Mouse (Mus musculus) thymus, adult 2 months (tissue): ENCODE data around the gene Alkbh3.

ENCODE experiments used
- CTCF ChIP-seq: fragments of 200-500 bp; IDR thresholded peaks from 2 replicates; pipeline ENCODE4 v1.5.1; 2012; ENCODE audit warnings: mild to moderate bottlenecking, control low read depth, low read length, moderate library complexity, borderline replicate concordance; ENCODE audit not compliant: control insufficient read depth, poor library complexity, insufficient read depth; ENCODE audit errors: extremely low read depth
- POLR2A ChIP-seq: fragments of 200-500 bp; IDR thresholded peaks from 2 replicates; pipeline ENCODE4 v1.6.1; 2012; ENCODE audit warnings: mild to moderate bottlenecking, low read length, control low read depth, moderate library complexity; ENCODE audit not compliant: control insufficient read depth, poor library complexity, insufficient read depth; ENCODE audit errors: extremely low read depth

- TF ChIP-seq POLR2A (no peak), CTCF (no peak)
Observed at GRCm38 (mm10) chr2:94043662-94044061, 33.1 kb upstream of the Alkbh3 start.
